In genomic region chr1:179863420-179863819, GRCm38 (mm10) we compare ENCODE assay signal across 12 mouse cellular contexts. TPM values are rescaled to one million over a fixed set of nuclear protein-coding genes. Genes with fewer than 3 reads are reported as not detected.
DNase-seq lines count a peak whose midpoint lies in the region; ATAC-seq and TF ChIP-seq lines count a peak whose summit lies in the region.
"Had no signal": no experiment of that assay in that cellular context is flagged by ENCODE, and none has a peak within 500 bp of the region (broad histone marks: within the 10 kb centered on the region; RNA-seq: fewer than 3 reads in every experiment).

No protein-coding gene starts in this region.

- no peak overlapping the region for H3K4me2 ChIP-seq in kidney, embryonic 14.5 days (replicated peaks; ENCODE audit: low read depth, low read length)
- H3K4me2 ChIP-seq: heart, embryonic 15.5 days; neural tube, embryonic 12.5 days had no signal

- peaks cover 9% of the 10 kb centered on the region; the same call in 1 of the 2 replicates for H3K4me1 ChIP-seq in kidney, embryonic 14.5 days (ENCODE audit: control insufficient read depth, insufficient read depth, low read length)
- no peaks in the 10 kb centered on the region for H3K4me1 ChIP-seq in ES-Bruce4 (ENCODE audit: control insufficient read depth, insufficient read depth, low read length)
- peaks cover 19% of the 10 kb centered on the region; the same call in 1 of the 2 replicates for H3K4me1 ChIP-seq in midbrain, embryonic 10.5 days

- no peaks in the 10 kb centered on the region for H3K36me3 ChIP-seq in kidney, embryonic 14.5 days (ENCODE audit: control insufficient read depth, insufficient read depth, low read length)
- H3K36me3 ChIP-seq in ES-Bruce4 (ENCODE audit: control insufficient read depth, insufficient read depth, low read length, poor library complexity, severe bottlenecking), result no peaks in the 10 kb centered on the region
- H3K36me3 ChIP-seq in midbrain, embryonic 10.5 days, result no peaks in the 10 kb centered on the region
- H3K36me3 ChIP-seq: heart, embryonic 15.5 days; neural tube, embryonic 12.5 days had no signal

- no peak overlapping the region for H3K27ac ChIP-seq in kidney, embryonic 14.5 days (ENCODE audit: low read depth, low read length)
- H3K27ac ChIP-seq in ES-Bruce4 (ENCODE audit: insufficient read depth, low read length), result no peak overlapping the region
- no peak overlapping the region for H3K27ac ChIP-seq in midbrain, embryonic 10.5 days (replicated peaks)
- H3K27ac ChIP-seq: heart, embryonic 15.5 days; liver, embryonic 14.5 days; neural tube, embryonic 12.5 days had no signal

- H3K27me3 ChIP-seq in kidney, embryonic 14.5 days (ENCODE audit: control insufficient read depth, insufficient read depth, low read length), result no peaks in the 10 kb centered on the region
- no peaks in the 10 kb centered on the region for H3K27me3 ChIP-seq in ES-Bruce4 (ENCODE audit: control insufficient read depth, insufficient read depth, low read length, poor library complexity, severe bottlenecking)
- H3K27me3 ChIP-seq in midbrain, embryonic 10.5 days (ENCODE audit: low read depth, poor library complexity, severe bottlenecking), result no peaks in the 10 kb centered on the region
- H3K27me3 ChIP-seq: heart, embryonic 15.5 days; neural tube, embryonic 12.5 days had no signal

- peak; percentile 69; the same call in 1 of the 2 replicates for TF ChIP-seq EP300 in ES-Bruce4 (IDR thresholded peaks at IDR 0.05; ENCODE audit: insufficient read depth, low read depth, low read length)

- no peak overlapping the region for H3K4me3 ChIP-seq in kidney, embryonic 14.5 days (ENCODE audit: low read length)
- no peak overlapping the region for H3K4me3 ChIP-seq in ES-Bruce4 (ENCODE audit: low read depth, low read length)
- H3K4me3 ChIP-seq in midbrain, embryonic 10.5 days, result no peak overlapping the region
- H3K4me3 ChIP-seq: erythroblast, embryonic 14.5 days; heart, embryonic 15.5 days; neural tube, embryonic 12.5 days had no signal

- H3K9ac ChIP-seq in kidney, embryonic 14.5 days (ENCODE audit: low read depth, low read length), result no peak overlapping the region
- no peak overlapping the region for H3K9ac ChIP-seq in ES-Bruce4 (ENCODE audit: low read depth, poor library complexity, severe bottlenecking)
- H3K9ac ChIP-seq: heart, embryonic 15.5 days; liver, embryonic 14.5 days; neural tube, embryonic 12.5 days had no signal

- no peak for TF ChIP-seq CTCF in ES-Bruce4 (IDR thresholded peaks at IDR 0.05; ENCODE audit: low read depth, low read length)

- DNase-seq in kidney, postnatal 10 days, result peak; percentile 31
- peak; percentile 90 for DNase-seq in brain, adult 2 months (ENCODE audit: low read depth, low spot score)
- DNase-seq in kidney, postnatal 36 days, result peak; percentile 48 to 55
- DNase-seq in spleen, postnatal 10 days (ENCODE audit: low spot score in 2 of 2), result no peak
- DNase-seq in midbrain, embryonic 10.5 days (ENCODE audit: low spot score), result no peak
- DNase-seq: cerebellum, adult 9-10 months had no signal

- H3K9me3 ChIP-seq in kidney, embryonic 14.5 days (ENCODE audit: control insufficient read depth, low read length), result no peaks in the 10 kb centered on the region
- H3K9me3 ChIP-seq in ES-Bruce4 (replicated peaks; ENCODE audit: control insufficient read depth, insufficient read depth, low read length, poor library complexity, severe bottlenecking), result no peaks in the 10 kb centered on the region
- no peaks in the 10 kb centered on the region for H3K9me3 ChIP-seq in midbrain, embryonic 10.5 days (replicated peaks)
- H3K9me3 ChIP-seq: heart, embryonic 15.5 days; neural tube, embryonic 12.5 days had no signal

- TF ChIP-seq POLR2A in ES-Bruce4 (IDR thresholded peaks at IDR 0.05; ENCODE audit: insufficient read depth, low read length), result no peak

- WGBS in kidney, embryonic 14.5 days, result 61% methylated on average over 4 of the region's 4 CpGs
- WGBS in midbrain, embryonic 10.5 days, result 59% methylated on average over 4 of the region's 4 CpGs

- no peak for ATAC-seq in kidney, embryonic 14.5 days (ENCODE audit: low FRiP score, low TSS enrichment)

RNA-seq across cellular contexts. Expression of gene Ahctf1, which starts 59.9 kb away (rescaled TPM):
- polyA plus RNA-seq in kidney, embryonic 14.5 days (2014; fragmentation: Nextera tagmentation; extraction: Ambion mirVana), result 35.1 and 41.3 TPM in 2 replicates
- polyA plus RNA-seq in ES-Bruce4 (2011; ENCODE audit: insufficient read depth, insufficient read length, low read depth, missing spikeins), result 131 and 141 TPM in 2 replicates
- polyA plus RNA-seq in midbrain, embryonic 10.5 days (2016; fragmentation: Nextera tagmentation; extraction: Ambion mirVana), result 27.3 and 28.1 TPM in 2 replicates

Comparison
In these comparisons a context has a peak if more than half of its experiments do, and no peak if none do; other contexts are left out.
1. DNase-seq: peak in kidney, postnatal 10 days (single experiment), brain, adult 2 months (single experiment) and kidney, postnatal 36 days (2 of 2); none in spleen, postnatal 10 days (0 of 2) and midbrain, embryonic 10.5 days (single experiment).